Mouse (Mus musculus) heart, postnatal 36 days (tissue): ENCODE measurements around the gene Cmc1. TPM values are rescaled to one million over a fixed set of nuclear protein-coding genes. Genes with fewer than 3 reads are reported as not detected.

Experiments used
- DNase-seq, 2 experiments: peaks; one replicate each; pipeline ENCODE4 v3.0.0; 2021 to 2022
- intact Hi-C: fragments of 180-260 bp; cut with DNase I; formaldehyde crosslinking; loops from one replicate; pipeline ENCODE4 v1.15.1; 2025
- total RNA-seq, 2 experiments: library from RNA; stranded (reverse); gene quantifications; 2 replicates each; pipeline ENCODE4 v1.2.3; 2021

Cmc1 gene
- total RNA-seq, result 10 to 100 TPM; 27.3 to 27.9 TPM

DNA sequence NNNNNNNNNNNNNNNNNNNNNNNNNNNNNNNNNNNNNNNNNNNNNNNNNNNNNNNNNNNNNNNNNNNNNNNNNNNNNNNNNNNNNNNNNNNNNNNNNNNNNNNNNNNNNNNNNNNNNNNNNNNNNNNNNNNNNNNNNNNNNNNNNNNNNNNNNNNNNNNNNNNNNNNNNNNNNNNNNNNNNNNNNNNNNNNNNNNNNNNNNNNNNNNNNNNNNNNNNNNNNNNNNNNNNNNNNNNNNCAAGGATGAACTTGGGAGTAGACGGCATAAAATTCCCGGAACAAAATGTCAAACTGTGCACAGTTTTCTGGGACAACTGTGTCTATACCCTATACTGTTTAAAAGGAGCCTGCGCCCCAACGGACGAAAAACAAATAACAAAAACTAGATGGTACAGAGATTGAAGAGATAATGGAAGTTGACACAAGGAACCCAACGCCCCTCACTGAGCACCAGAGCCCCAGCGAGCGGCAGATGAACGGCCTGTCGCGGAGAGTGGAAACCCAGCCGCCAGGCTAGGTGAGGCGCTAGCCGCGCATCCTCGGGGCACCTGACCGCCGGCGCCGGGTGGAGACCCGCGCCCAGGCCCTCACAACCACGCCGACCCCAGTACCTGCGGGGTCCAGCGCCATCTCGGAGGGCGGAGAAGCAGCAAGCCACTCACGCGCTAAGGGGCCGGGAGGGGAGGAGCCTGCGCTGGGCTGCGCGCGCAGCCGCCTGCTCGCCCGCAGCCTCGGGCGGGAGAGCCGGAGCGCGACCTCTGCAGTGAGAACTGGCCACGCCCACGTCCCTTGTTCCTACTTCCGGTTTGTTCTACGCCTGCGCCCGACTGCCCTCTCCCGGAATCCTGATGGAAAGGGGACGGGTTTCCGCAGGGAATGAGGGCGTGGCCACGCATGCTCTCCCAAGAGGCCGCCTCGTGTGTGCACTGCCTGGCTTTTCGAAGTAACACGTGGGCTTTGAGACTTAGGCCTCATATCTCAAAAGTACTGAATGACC, at the start of gene Cmc1:
Gene Cmc1, minus strand, starts transcription at position 771 of the 996 bp plus-strand sequence.
- DNase-seq, result peak; percentile 93 to 96
- intact Hi-C loops, result loop anchor here (2.0 kb wide), 1 partner anchor 109 kb away; the partner anchor contains the start of gene Azi2

- DNase-seq, result no peak
- intact Hi-C loops, result no loop called here
These were observed 48.6 kb upstream of the Cmc1 start for GRCm38 (mm10) chr9:118198557-118198956.

DNA sequence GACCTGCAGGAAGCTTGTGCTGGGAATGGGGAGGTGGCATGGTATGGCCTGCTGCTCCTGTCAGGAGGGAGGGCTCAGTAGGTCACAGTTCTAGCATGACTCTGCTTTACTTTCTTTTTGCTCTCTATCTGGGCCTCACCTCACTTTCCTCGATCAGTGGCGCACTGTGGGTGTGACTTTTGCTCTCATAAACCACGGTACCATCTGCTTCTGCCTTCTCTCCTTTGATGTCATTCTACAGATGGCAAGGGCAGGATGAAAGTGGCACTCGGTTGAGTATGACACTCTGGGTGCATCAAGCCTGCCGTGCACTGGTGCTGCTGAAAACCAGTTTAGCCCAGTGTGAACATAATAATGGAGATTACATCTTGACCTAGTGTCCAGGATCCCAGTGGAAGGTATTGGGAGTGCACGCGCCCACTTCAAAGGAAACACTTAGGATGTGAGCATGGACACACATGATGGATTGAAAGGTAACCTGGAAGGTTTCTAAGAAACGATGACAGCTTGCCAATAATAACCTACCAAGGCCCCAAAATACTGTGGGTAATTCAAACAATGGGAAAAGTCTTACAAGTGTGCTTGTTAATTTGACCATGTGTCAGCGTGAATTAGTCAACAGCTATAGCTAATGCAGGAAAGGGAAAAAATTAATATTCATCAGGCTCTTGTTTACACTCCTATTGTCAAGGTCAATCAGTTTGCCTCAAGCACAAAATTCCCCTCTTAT, 46.8 kb upstream of the Cmc1 start:
- DNase-seq, result no peak
- intact Hi-C loops, result no loop called here

DNA sequence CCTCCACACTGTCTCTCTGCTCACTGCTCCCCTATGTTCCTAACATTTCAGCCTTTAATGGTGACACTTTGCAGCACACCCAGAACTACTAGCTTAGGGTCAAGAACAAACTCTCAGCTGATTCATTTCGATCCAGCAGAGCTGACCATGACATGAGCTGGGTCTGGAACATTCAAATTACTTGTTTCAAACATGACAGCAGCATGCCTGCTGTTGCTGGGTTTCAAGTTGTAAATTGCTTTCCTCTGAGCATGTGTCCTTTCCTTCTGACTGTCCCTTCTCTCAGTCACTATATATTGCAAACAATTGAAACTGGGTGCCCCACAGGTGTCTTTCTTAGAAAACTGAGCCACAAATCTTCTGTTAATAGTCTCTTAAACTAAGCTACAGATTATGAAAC, 43.3 kb upstream of the Cmc1 start:
- intact Hi-C loops, result no loop called here

GRCm38 (mm10) chr9:118191276-118191675, 41.3 kb upstream of the Cmc1 start:
- no peak for DNase-seq
- intact Hi-C loops, result no loop called here

More for the DNA sequence above, 43.3 kb upstream of the Cmc1 start:
- DNase-seq, result no peak

- DNase-seq, result no peak
- intact Hi-C loops, result no loop called here
These were observed 38.4 kb upstream of the Cmc1 start for GRCm38 (mm10) chr9:118188374-118188773.

GRCm38 (mm10) chr9:118187420-118187819, 37.4 kb upstream of the Cmc1 start:
- no peak for DNase-seq

DNA sequence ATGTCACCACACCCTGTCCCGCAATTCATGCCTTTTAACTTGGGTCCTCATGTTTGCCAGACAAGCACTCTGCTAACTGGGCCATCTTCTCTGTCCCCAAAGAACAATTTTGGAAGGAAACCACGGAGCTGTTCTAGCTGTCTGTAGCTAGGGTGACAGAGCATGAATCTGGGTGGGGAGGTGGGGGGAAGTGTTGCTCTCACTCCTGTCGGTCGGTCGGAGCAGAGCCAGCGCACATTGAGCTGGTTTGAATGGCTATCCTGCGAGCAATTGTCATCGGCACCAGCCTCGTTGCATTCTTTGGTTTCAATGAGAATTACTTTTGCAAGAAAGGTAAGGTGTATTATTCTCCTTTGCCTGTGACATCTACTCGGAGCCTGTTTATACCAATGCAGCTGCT, 36.8 kb upstream of the Cmc1 start:
- no peak for DNase-seq
- intact Hi-C loops, result no loop called here

More at GRCm38 (mm10) chr9:118187420-118187819, 37.4 kb upstream of the Cmc1 start:
- intact Hi-C loops, result no loop called here

DNA sequence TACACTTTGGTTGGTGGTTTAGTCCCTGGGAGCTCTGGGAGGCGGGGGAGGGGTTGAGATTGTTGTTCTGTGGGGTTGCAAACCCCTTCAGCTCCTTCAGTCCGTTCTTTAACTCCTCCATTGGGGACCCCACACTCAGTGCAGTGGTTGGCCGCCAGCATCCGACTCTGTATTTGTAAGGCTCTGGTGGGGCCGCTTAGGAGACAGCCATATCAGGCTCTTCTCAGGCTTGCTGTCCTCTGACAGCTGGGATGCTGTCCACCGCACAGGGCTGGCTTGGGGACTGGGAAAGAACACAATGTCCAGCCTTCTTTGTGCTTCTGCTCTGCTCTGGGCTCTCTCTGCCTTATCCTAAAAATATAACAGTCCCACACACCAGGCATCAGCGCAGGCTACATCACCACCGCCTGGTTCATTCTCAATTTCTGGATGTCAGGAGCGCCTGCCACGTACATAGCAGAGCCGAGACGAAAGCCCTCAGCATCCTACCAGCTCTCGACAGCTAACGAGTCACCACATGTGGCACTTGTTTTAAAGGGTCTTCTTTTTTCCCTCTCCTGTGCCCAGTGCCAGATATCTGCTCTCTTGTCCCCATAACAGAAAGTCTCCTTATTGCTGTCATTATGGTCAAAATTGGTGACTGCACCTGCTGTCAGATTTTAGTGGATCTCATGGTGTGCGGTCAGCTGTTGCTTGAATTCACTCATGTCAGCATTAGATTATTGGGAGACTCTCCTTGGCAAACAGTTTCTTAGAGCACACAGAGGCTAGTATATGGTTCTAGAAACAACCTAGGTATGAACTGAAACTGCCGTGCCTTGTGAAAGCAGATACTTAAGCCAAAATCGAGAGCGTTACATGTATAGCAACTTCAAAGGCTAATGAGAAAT, 29.4 kb upstream of the Cmc1 start:
- no peak for DNase-seq
- intact Hi-C loops, result no loop called here

DNA sequence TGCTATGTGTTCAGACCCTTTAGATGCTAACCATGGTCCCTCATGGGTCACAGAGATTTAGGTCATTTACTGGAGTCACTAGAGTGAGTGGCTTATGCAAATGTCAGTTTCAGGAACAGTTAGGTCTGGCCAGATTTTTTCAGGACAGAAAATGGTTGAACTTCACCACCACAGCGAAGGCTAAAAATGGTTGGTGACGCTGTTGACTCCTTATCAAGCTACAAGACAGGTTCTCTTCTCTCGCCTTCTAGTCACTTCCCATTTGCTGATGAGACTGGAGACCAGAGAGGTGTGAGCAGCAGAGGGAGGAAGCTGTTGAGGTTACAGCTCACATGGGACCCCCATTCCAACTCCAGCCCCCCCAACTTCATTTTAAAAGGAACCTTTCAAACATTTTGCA, 26.7 kb upstream of the Cmc1 start:
- DNase-seq, result no peak
- intact Hi-C loops, result no loop called here

DNA sequence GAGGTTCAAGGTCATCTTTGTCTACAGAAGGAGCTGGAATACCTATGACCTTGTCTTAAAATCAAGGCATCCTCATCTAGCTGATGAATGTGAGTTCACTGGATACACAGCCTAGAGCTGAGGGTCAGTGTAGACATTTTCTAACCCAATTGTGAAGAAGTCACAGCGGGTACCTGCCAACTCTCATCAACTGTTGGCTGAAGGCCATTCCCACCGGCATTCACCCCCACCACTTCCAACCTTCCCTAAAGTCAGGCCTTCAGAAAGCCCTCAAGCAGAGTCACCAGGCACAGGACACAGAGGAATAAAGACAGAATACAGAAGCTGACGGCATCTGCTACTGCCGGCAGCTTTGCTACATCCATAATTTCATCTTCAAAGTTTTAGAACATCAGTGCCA, 25.4 kb upstream of the Cmc1 start:
- intact Hi-C loops, result no loop called here
- no peak for DNase-seq

- intact Hi-C loops, result no loop called here
- no peak for DNase-seq
These were observed 23.1 kb upstream of the Cmc1 start for GRCm38 (mm10) chr9:118173086-118173485.

DNA sequence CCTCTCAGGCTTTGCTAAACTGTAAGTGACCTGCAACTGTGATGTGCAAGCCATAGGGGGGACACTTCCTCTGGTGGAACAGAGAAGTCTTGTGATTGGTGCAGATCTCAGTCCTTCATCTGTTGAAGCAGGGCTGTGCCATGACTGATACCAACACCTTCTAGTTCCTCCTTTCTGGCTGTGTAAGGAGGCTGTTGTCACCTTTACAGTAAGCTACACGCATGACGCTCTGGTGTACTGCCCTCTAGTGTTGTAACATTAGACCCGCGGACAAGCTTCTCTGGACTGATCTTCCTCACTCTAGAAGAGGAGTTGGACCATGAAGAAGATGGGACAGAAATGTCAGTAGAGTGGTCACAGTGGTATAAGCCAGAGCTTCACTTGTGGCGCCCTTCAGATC, 18.6 kb upstream of the Cmc1 start:
- intact Hi-C loops, result loop anchor here (2.0 kb wide), 1 partner anchor 114 kb away; no protein-coding TSS in a partner anchor
- no peak for DNase-seq

DNA sequence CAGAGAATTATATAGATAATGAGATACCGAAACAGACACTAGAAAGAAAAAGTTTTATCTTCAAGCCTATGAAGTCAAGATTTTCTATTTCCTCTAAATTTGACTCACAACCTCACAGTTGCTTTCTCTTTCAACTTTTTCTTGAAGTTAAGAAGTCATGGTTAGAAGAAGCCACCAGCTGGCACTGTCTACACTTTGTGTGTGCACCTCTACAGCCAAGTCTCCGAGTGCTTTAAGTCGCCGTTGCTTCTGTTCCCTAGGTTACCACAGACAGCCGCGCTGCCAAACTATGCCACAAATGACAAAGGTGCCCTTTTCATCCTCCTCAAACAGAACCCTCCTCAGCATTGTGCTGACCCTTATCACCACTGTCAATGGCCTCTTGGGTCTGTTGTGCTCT, 17.6 kb upstream of the Cmc1 start:
- intact Hi-C loops, result loop anchor here (2.0 kb wide), 1 partner anchor 113 kb away; no protein-coding TSS in a partner anchor
- DNase-seq, result no peak

DNA sequence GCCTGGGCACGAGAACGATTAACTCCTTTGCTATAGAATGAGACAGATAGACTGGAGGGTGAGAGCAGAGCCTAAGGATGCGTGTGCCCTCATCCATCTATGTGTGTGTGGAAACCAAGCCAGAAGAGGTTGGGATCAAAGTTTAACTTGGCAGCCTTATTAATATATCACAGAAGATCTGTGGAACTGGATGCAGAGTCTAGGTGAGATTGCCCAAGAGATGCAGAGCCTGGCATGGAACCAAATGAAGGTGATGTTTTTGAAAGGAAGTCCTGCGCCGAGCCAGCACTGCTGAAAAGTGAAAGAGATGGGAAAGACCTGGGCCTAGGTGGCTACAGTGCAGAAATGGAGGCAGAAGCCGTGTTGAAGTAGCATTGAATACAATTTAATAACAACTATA, 11.6 kb upstream of the Cmc1 start:
- intact Hi-C loops, result no loop called here
- DNase-seq, result no peak

- DNase-seq, result peak in 1 of 2 experiments; percentile 11
- intact Hi-C loops, result no loop called here
These were observed 10.0 kb upstream of the Cmc1 start for GRCm38 (mm10) chr9:118159936-118160335.

GRCm38 (mm10) chr9:118158201-118158600, 8.2 kb upstream of the Cmc1 start:
- intact Hi-C loops, result no loop called here
- DNase-seq, result no peak

DNA sequence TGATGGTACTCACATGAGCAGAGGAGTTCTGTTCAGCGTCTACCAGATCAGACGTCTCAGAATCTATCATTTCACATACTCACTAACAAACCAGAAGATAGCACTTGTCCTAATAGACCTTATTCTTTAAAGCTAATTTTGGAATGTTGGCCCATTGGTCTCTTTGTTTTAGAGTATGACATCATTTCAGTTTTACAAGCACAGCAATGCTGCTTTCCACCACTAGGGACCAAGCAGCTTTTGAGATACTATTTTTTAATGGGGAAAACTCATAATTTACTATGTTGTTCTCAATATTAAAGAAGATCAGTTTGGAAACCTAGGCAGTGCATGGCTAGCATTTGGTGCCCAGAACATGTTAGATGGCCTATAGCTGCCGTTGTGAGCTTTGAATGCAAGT, 7.3 kb upstream of the Cmc1 start:
- intact Hi-C loops, result no loop called here

GRCm38 (mm10) chr9:118154666-118155065, 4.7 kb upstream of the Cmc1 start:
- no peak for DNase-seq
- intact Hi-C loops, result no loop called here

More for the DNA sequence above, 7.3 kb upstream of the Cmc1 start:
- DNase-seq, result no peak

DNA sequence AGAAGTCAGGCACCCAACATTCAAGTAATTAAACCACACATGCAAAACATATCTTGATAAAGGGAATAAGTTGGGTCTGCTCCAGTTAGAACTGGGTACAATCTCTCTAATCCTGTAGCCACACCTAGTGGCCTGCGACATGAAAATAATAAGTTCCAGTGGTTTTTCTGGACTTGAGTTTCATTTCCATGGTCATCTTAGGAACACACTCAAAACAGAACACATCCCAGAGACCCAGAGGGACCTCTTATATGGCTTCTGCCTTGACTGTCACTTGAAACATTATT, 1.2 kb upstream of the Cmc1 start:
- no peak for DNase-seq
- intact Hi-C loops, result no loop called here
